Mouse (Mus musculus) small intestine, adult 2 months (tissue): ENCODE measurements around the gene Adipor2.

Experiments used
- CTCF ChIP-seq: fragments of 200-500 bp; IDR thresholded peaks from 2 replicates; pipeline ENCODE4 v1.5.1; 2012; ENCODE audit warnings: low read depth, mild to moderate bottlenecking, control low read depth, inconsistent platforms, low read length, moderate library complexity, mixed read lengths; ENCODE audit not compliant: insufficient replicate concordance, insufficient read length; ENCODE audit errors: extremely low read depth
- POLR2A ChIP-seq: fragments of 200-500 bp; IDR thresholded peaks from 2 replicates; pipeline ENCODE4 v1.6.1; 2012; ENCODE audit warnings: low read depth, mild to moderate bottlenecking, control low read depth, inconsistent platforms, low read length, moderate library complexity

GRCm38 (mm10) chr6:119417821-119418220 lies 317 bp upstream of the Adipor2 start:
- TF ChIP-seq CTCF (no peak), POLR2A (no peak)
